Mouse (Mus musculus): ENCODE measurements at regions not wholly inside any gene's neighbourhood (a gene's known extent, or its start where the extent isn't known, plus 50 kb on each side); places are given as distances from the start of the nearest gene placed in this dataset.

DNA sequence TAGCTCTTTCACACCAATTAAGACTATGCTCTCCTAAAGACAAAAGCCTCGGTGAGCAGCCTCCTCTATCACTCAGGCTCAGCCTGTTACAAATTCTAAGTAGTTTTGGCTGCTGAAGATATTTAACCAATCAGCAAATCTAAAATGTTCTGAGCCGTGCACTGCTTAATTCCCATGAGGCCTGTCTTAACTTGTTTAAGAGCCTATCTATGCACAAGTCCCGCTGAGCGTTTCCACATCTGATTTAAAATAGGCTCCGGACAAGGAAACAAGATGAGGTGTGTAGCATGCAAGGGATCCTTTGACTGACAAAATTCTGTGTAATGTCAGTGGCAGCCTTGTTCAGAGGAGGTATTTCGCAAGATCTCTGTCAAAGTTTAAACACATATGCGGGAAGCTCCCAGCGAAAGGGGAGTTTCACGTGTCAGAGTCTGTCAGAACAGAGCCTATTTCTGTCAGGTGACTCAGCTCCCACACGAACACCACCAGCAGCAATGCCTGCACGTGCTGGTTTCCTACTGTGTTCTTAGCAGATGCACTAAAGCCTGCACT, 63.3 kb upstream of the Ripply2 start:
- TF ChIP-seq CTCF (IDR thresholded peaks at IDR 0.05; ENCODE audit: borderline replicate concordance, insufficient read depth, low read length) (no peak), POLR2A (IDR thresholded peaks at IDR 0.05; ENCODE audit: low read depth, low read length) (no peak)

All from embryonic fibroblast, embryonic 13.5 days (primary cell).